Mouse (Mus musculus): ENCODE results near the gene Cald1. TPM values are rescaled to one million over a fixed set of nuclear protein-coding genes. Genes with fewer than 3 reads are reported as not detected.
A peak's percentile ranks its signal among the peaks of the same experiment; 100 is the strongest.

Gene Cald1
- polyA plus RNA-seq, 1 experiment from 2014 or later = 301 TPM

- DNase-seq (ENCODE audit: low spot score) = peak; percentile 18
- ATAC-seq (ENCODE audit: low FRiP score, low TSS enrichment) = no peak
- H3K27me3 ChIP-seq (ENCODE audit: control insufficient read depth, insufficient read depth, low read length) = no peaks in the 10 kb centered on the region
Measured at GRCm38 (mm10) chr6:34824406-34824805, 226.1 kb downstream of the Cald1 start.

More at GRCm38 (mm10) chr6:34824406-34824805, 226.1 kb downstream of the Cald1 start:
- no peaks in the 10 kb centered on the region for H3K4me1 ChIP-seq (replicated peaks; ENCODE audit: control insufficient read depth, insufficient read depth)
- no peaks in the 10 kb centered on the region for H3K9me3 ChIP-seq (ENCODE audit: control insufficient read depth, low read length)
- no peak overlapping the region for H3K27ac ChIP-seq (replicated peaks)
- TF ChIP-seq EP300 (optimal IDR thresholded peaks at IDR 0.05) (no peak), CTCF (IDR thresholded peaks at IDR 0.05; ENCODE audit: low read depth) (no peak)
- no peak overlapping the region for H3K9ac ChIP-seq (ENCODE audit: low read length)
- H3K4me3 ChIP-seq (ENCODE audit: low read depth, low read length) = no peak overlapping the region
- no peaks in the 10 kb centered on the region for H3K36me3 ChIP-seq (ENCODE audit: control insufficient read depth, insufficient read depth, low read length)
- H3K4me2 ChIP-seq (replicated peaks; ENCODE audit: low read depth) = no peak overlapping the region

Other genes starting within 250 kb of the Cald1 start
- gene Akr1b8, start 244.4 kb upstream of the Cald1 start, polyA plus RNA-seq (2015; fragmentation: Nextera tagmentation; extraction: Ambion mirVana) = 96.1 and 112 TPM in 2 replicates
- 18.3 and 20.0 TPM in 2 replicates for gene Akr1b10, start 214.3 kb upstream of the Cald1 start, polyA plus RNA-seq (2015; fragmentation: Nextera tagmentation; extraction: Ambion mirVana)
- gene Akr1b7, start 186.2 kb upstream of the Cald1 start, polyA plus RNA-seq (2015; fragmentation: Nextera tagmentation; extraction: Ambion mirVana) = 0.17 and 1.2 TPM in 2 replicates
- 25.5 and 30.1 TPM in 2 replicates for gene Bpgm, start 122.3 kb upstream of the Cald1 start, polyA plus RNA-seq (2015; fragmentation: Nextera tagmentation; extraction: Ambion mirVana)
- 6.0 and 6.5 TPM in 2 replicates for gene Agbl3, start 181.9 kb downstream of the Cald1 start, polyA plus RNA-seq (2015; fragmentation: Nextera tagmentation; extraction: Ambion mirVana)